ENCODE assay signal across 30 mouse cellular contexts in genomic region chr15:8003789-8004188, GRCm38 (mm10).
DNase-seq lines count a peak whose midpoint lies in the region; ATAC-seq and TF ChIP-seq lines count a peak whose summit lies in the region.
"Had no signal": no experiment of that assay in that cellular context is flagged by ENCODE, and none has a peak within 500 bp of the region (broad histone marks: within the 10 kb centered on the region; RNA-seq: fewer than 3 reads in every experiment).

No protein-coding gene starts in this region.

- no peak overlapping the region for H3K4me2 ChIP-seq in kidney, postnatal 0 days (ENCODE audit: low read length)
- H3K4me2 ChIP-seq in lung, embryonic 14.5 days, result no peak overlapping the region
- H3K4me2 ChIP-seq: embryonic facial prominence, embryonic 13.5 days; forebrain, embryonic 12.5 days; forebrain, embryonic 15.5 days; heart, embryonic 12.5 days; heart, embryonic 15.5 days; hindbrain, embryonic 13.5 days had no signal

- no peak for TF ChIP-seq POLR2A in kidney, adult 2 months (IDR thresholded peaks at IDR 0.05; ENCODE audit: low read depth, low read length)

- WGBS in kidney, postnatal 0 days, result 67% methylated on average over 8 of the region's 8 CpGs
- 84% methylated on average over 8 of the region's 8 CpGs for WGBS in kidney, adult 2 months
- WGBS in lung, embryonic 14.5 days, result 55% methylated on average over 8 of the region's 8 CpGs

- no peak overlapping the region for H3K4me3 ChIP-seq in kidney, postnatal 0 days (replicated peaks; ENCODE audit: low read depth, low read length)
- H3K4me3 ChIP-seq in kidney, adult 2 months (ENCODE audit: insufficient read depth, low read depth, low read length), result no peak overlapping the region
- no peak overlapping the region for H3K4me3 ChIP-seq in lung, embryonic 14.5 days (ENCODE audit: low read depth, low read length)
- no peak overlapping the region for H3K4me3 ChIP-seq in gastrocnemius, adult 2 months
- H3K4me3 ChIP-seq: embryonic facial prominence, embryonic 10.5 days; embryonic facial prominence, embryonic 13.5 days; erythroblast, embryonic 14.5 days; forebrain, embryonic 12.5 days; forebrain, embryonic 15.5 days; heart, embryonic 12.5 days; heart, embryonic 15.5 days; hindbrain, embryonic 10.5 days; hindbrain, embryonic 13.5 days had no signal

- H3K27ac ChIP-seq in kidney, postnatal 0 days, result no peak overlapping the region
- no peak overlapping the region for H3K27ac ChIP-seq in kidney, adult 2 months (ENCODE audit: insufficient read depth, low read depth, low read length)
- H3K27ac ChIP-seq in lung, embryonic 14.5 days (ENCODE audit: low read depth), result no peak overlapping the region
- no peak overlapping the region for H3K27ac ChIP-seq in gastrocnemius, adult 2 months
- H3K27ac ChIP-seq: embryonic facial prominence, embryonic 10.5 days; embryonic facial prominence, embryonic 13.5 days; forebrain, embryonic 12.5 days; forebrain, embryonic 15.5 days; heart, embryonic 15.5 days; hindbrain, embryonic 10.5 days; hindbrain, embryonic 13.5 days had no signal

- no peak for ATAC-seq in kidney, postnatal 0 days (replicated peaks; ENCODE audit: low FRiP score, low read depth)
- ATAC-seq in lung, embryonic 14.5 days (ENCODE audit: insufficient read depth), result no peak
- peak; percentile 66; the same call in 1 of the 2 replicates for ATAC-seq in monocyte, adult 5-6 weeks (replicated peaks; ENCODE audit: insufficient number of reproducible peaks, low FRiP score, low TSS enrichment, poor library complexity, severe bottlenecking)
- ATAC-seq: forebrain, embryonic 15.5 days; hindbrain, embryonic 16.5 days; Patski had no signal

- H3K36me3 ChIP-seq in kidney, postnatal 0 days (ENCODE audit: insufficient read depth, low read length), result no peaks in the 10 kb centered on the region
- no peaks in the 10 kb centered on the region for H3K36me3 ChIP-seq in kidney, adult 2 months (ENCODE audit: control insufficient read depth, insufficient read depth, low read length)
- no peaks in the 10 kb centered on the region for H3K36me3 ChIP-seq in lung, embryonic 14.5 days (ENCODE audit: insufficient read depth)
- H3K36me3 ChIP-seq: embryonic facial prominence, embryonic 10.5 days; embryonic facial prominence, embryonic 13.5 days; forebrain, embryonic 12.5 days; forebrain, embryonic 15.5 days; heart, embryonic 12.5 days; heart, embryonic 15.5 days; hindbrain, embryonic 10.5 days; hindbrain, embryonic 13.5 days had no signal

- no peaks in the 10 kb centered on the region for H3K4me1 ChIP-seq in kidney, postnatal 0 days (replicated peaks; ENCODE audit: insufficient read depth, low read length)
- H3K4me1 ChIP-seq in kidney, adult 2 months (ENCODE audit: control insufficient read depth, insufficient read depth, low read length), result no peaks in the 10 kb centered on the region
- 0 out of 2 replicates have a peak, but pooled peaks cover 3% of the 10 kb centered on the region for H3K4me1 ChIP-seq in lung, embryonic 14.5 days (ENCODE audit: insufficient read depth)
- H3K4me1 ChIP-seq: embryonic facial prominence, embryonic 13.5 days; heart, embryonic 15.5 days; hindbrain, embryonic 10.5 days; hindbrain, embryonic 13.5 days had no signal

- no peak for TF ChIP-seq CTCF in kidney, postnatal 0 days (IDR thresholded peaks at IDR 0.05; ENCODE audit: low read depth)
- no peak for TF ChIP-seq CTCF in kidney, adult 2 months (conservative IDR thresholded peaks at IDR 0.05; ENCODE audit: insufficient read depth, insufficient read length, low read depth, low read length)
- no peak for TF ChIP-seq CTCF in lung, embryonic 14.5 days (IDR thresholded peaks at IDR 0.05; ENCODE audit: low read depth)
- no peak for TF ChIP-seq CTCF in gastrocnemius, adult 2 months (IDR thresholded peaks at IDR 0.05)

- intact Hi-C loops in gastrocnemius, adult 2 months (cut with DNase I), result no loop called here

- no peaks in the 10 kb centered on the region for H3K27me3 ChIP-seq in kidney, postnatal 0 days (ENCODE audit: insufficient read depth, low read length)
- H3K27me3 ChIP-seq in kidney, adult 2 months (replicated peaks; ENCODE audit: control insufficient read depth, insufficient read depth, low read length), result no peaks in the 10 kb centered on the region
- no peaks in the 10 kb centered on the region for H3K27me3 ChIP-seq in lung, embryonic 14.5 days (ENCODE audit: insufficient read depth, low read length)
- H3K27me3 ChIP-seq: CH12.LX; embryonic facial prominence, embryonic 13.5 days; forebrain, embryonic 12.5 days; forebrain, embryonic 15.5 days; heart, embryonic 12.5 days; heart, embryonic 15.5 days; hindbrain, embryonic 13.5 days; Patski had no signal

- no peaks in the 10 kb centered on the region for H3K9me3 ChIP-seq in kidney, postnatal 0 days (replicated peaks; ENCODE audit: low read length)
- H3K9me3 ChIP-seq in lung, embryonic 14.5 days (ENCODE audit: low read depth, low read length), result no peaks in the 10 kb centered on the region
- H3K9me3 ChIP-seq: embryonic facial prominence, embryonic 10.5 days; embryonic facial prominence, embryonic 13.5 days; forebrain, embryonic 12.5 days; forebrain, embryonic 15.5 days; G1E; heart, embryonic 12.5 days; heart, embryonic 15.5 days; hindbrain, embryonic 10.5 days; hindbrain, embryonic 13.5 days had no signal

- DNase-seq in kidney, postnatal 0 days (ENCODE audit: low spot score), result peak; percentile 69
- DNase-seq in kidney, adult 2 months, result no peak
- DNase-seq in lung, embryonic 14.5 days, result peak; percentile 44
- no peak for DNase-seq in lung, adult 18-20 months
- no peak for DNase-seq in gastrocnemius, adult 2 months
- DNase-seq: adrenal gland, postnatal 14 days; B cell, adult 2 months; cerebellum, adult 11-12 months; cerebellum, adult 8-10 months; cerebellum, postnatal 10 days; cerebellum, postnatal 36 days; embryo, embryonic 11 days; gastrocnemius, postnatal 10 days; heart, adult 18-20 months; heart, postnatal 10 days; heart, postnatal 36 days had no signal

- H3K9ac ChIP-seq in kidney, postnatal 0 days (ENCODE audit: low read depth, low read length), result no peak overlapping the region
- no peak overlapping the region for H3K9ac ChIP-seq in lung, embryonic 14.5 days
- H3K9ac ChIP-seq: embryonic facial prominence, embryonic 13.5 days; forebrain, embryonic 12.5 days; forebrain, embryonic 15.5 days; heart, embryonic 12.5 days; heart, embryonic 15.5 days; hindbrain, embryonic 13.5 days had no signal

Comparison
In these comparisons a context has a peak if more than half of its experiments do, and no peak if none do; other contexts are left out.
1. DNase-seq: peak in kidney, postnatal 0 days (single experiment) and lung, embryonic 14.5 days (single experiment); none in kidney, adult 2 months (single experiment), lung, adult 18-20 months (0 of 2) and gastrocnemius, adult 2 months (single experiment).